Mouse (Mus musculus): ENCODE measurements at regions not wholly inside any gene's neighbourhood (a gene's known extent, or its start where the extent isn't known, plus 50 kb on each side); places are given as distances from the start of the nearest gene placed in this dataset.

- no peaks in the 10 kb centered on the region for H3K27me3 ChIP-seq
- H3K9me3 ChIP-seq, result no peaks in the 10 kb centered on the region
- no peak overlapping the region for H3K4me2 ChIP-seq (replicated peaks)
- no peak overlapping the region for H3K4me3 ChIP-seq
- H3K9ac ChIP-seq, result no peak overlapping the region
- H3K27ac ChIP-seq, result no peak overlapping the region
- H3K36me3 ChIP-seq, result no peaks in the 10 kb centered on the region
- H3K4me1 ChIP-seq, result no peaks in the 10 kb centered on the region; the same call in 1 of the 2 replicates
- 88% methylated on average over 8 of the region's 8 CpGs for WGBS
- no peak for ATAC-seq (ENCODE audit: insufficient number of reproducible peaks, insufficient read depth, low FRiP score, low TSS enrichment)
Measured at GRCm38 (mm10) chr14:46034301-46034700, 344.9 kb upstream of the Gm15217 start.

- Histone ChIP-seq H3K27ac (no peak overlapping the region), H3K9ac (no peak overlapping the region), H3K4me1 (no peaks in the 10 kb centered on the region), H3K4me2 (replicated peaks) (no peak overlapping the region; the same call in 1 of the 2 replicates), H3K4me3 (no peak overlapping the region), H3K36me3 (no peaks in the 10 kb centered on the region), H3K27me3 (no peaks in the 10 kb centered on the region), H3K9me3 (no peaks in the 10 kb centered on the region)
- 42% methylated on average over 14 of the region's 14 CpGs for WGBS
- ATAC-seq (ENCODE audit: insufficient number of reproducible peaks, insufficient read depth, low FRiP score, low TSS enrichment), result no peak
Measured at GRCm38 (mm10) chr14:46060622-46061381, 318.4 kb upstream of the Gm15217 start.

- H3K27me3 ChIP-seq, result no peaks in the 10 kb centered on the region
- no peak overlapping the region for H3K4me2 ChIP-seq (replicated peaks)
- H3K4me1 ChIP-seq, result 0 out of 2 replicates have a peak, but pooled peaks cover 3% of the 10 kb centered on the region
- H3K27ac ChIP-seq, result no peak overlapping the region
- H3K4me3 ChIP-seq, result no peak overlapping the region
- H3K9ac ChIP-seq, result no peak overlapping the region
- no peaks in the 10 kb centered on the region for H3K36me3 ChIP-seq
- no peak for ATAC-seq (ENCODE audit: insufficient number of reproducible peaks, insufficient read depth, low FRiP score, low TSS enrichment)
- H3K9me3 ChIP-seq, result no peaks in the 10 kb centered on the region
- WGBS, result 61% methylated on average over 5 of the region's 5 CpGs
Measured at GRCm38 (mm10) chr14:46067102-46067801, 312.0 kb upstream of the Gm15217 start.

- Histone ChIP-seq H3K4me2 (replicated peaks) (no peak overlapping the region), H3K9me3 (no peaks in the 10 kb centered on the region), H3K9ac (no peak overlapping the region), H3K27me3 (no peaks in the 10 kb centered on the region), H3K4me1 (0 out of 2 replicates have a peak, but pooled peaks cover 6% of the 10 kb centered on the region), H3K36me3 (no peaks in the 10 kb centered on the region), H3K27ac (no peak overlapping the region), H3K4me3 (no peak overlapping the region)
- no peak for ATAC-seq (ENCODE audit: insufficient number of reproducible peaks, insufficient read depth, low FRiP score, low TSS enrichment)
- 88% methylated on average over 5 of the region's 5 CpGs for WGBS
Measured at GRCm38 (mm10) chr14:46071244-46071643, 308.0 kb upstream of the Gm15217 start.

- ATAC-seq (ENCODE audit: insufficient number of reproducible peaks, insufficient read depth, low FRiP score, low TSS enrichment), result no peak
- 90% methylated on average over 2 of the region's 2 CpGs for WGBS
Measured at GRCm38 (mm10) chr14:46076738-46077137, 302.5 kb upstream of the Gm15217 start.

GRCm38 (mm10) chr14:46077406-46078131, 301.6 kb upstream of the Gm15217 start:
- Histone ChIP-seq H3K9ac (no peak overlapping the region), H3K36me3 (no peaks in the 10 kb centered on the region), H3K27me3 (no peaks in the 10 kb centered on the region), H3K4me2 (replicated peaks) (no peak overlapping the region), H3K4me1 (0 out of 2 replicates have a peak, but pooled peaks cover 2% of the 10 kb centered on the region), H3K27ac (no peak overlapping the region), H3K9me3 (no peaks in the 10 kb centered on the region), H3K4me3 (no peak overlapping the region)
- no peak for ATAC-seq (ENCODE audit: insufficient number of reproducible peaks, insufficient read depth, low FRiP score, low TSS enrichment)
- WGBS, result 77% methylated on average over 11 of the region's 11 CpGs

More at GRCm38 (mm10) chr14:46076738-46077137, 302.5 kb upstream of the Gm15217 start:
- Histone ChIP-seq H3K4me3 (no peak overlapping the region), H3K27ac (no peak overlapping the region), H3K9me3 (no peaks in the 10 kb centered on the region), H3K27me3 (no peaks in the 10 kb centered on the region), H3K4me1 (0 out of 2 replicates have a peak, but pooled peaks cover 2% of the 10 kb centered on the region), H3K36me3 (no peaks in the 10 kb centered on the region), H3K9ac (no peak overlapping the region), H3K4me2 (replicated peaks) (no peak overlapping the region)

- ATAC-seq (ENCODE audit: insufficient number of reproducible peaks, insufficient read depth, low FRiP score, low TSS enrichment), result no peak
- WGBS, result 85% methylated on average over 5 of the region's 5 CpGs
Measured at GRCm38 (mm10) chr14:46082646-46083045, 296.6 kb upstream of the Gm15217 start.

GRCm38 (mm10) chr14:46088968-46089691, 290.1 kb upstream of the Gm15217 start:
- no peak for ATAC-seq (ENCODE audit: insufficient number of reproducible peaks, insufficient read depth, low FRiP score, low TSS enrichment)
- WGBS, result 70% methylated on average over 12 of the region's 12 CpGs
- Histone ChIP-seq H3K36me3 (no peaks in the 10 kb centered on the region), H3K4me3 (no peak overlapping the region), H3K27ac (no peak overlapping the region), H3K9ac (no peak overlapping the region), H3K27me3 (no peaks in the 10 kb centered on the region), H3K4me2 (replicated peaks) (no peak overlapping the region), H3K4me1 (no peaks in the 10 kb centered on the region), H3K9me3 (no peaks in the 10 kb centered on the region)

More at GRCm38 (mm10) chr14:46082646-46083045, 296.6 kb upstream of the Gm15217 start:
- H3K27ac ChIP-seq, result no peak overlapping the region
- H3K36me3 ChIP-seq, result no peaks in the 10 kb centered on the region
- H3K4me2 ChIP-seq (replicated peaks), result no peak overlapping the region
- H3K4me1 ChIP-seq, result no peaks in the 10 kb centered on the region
- no peak overlapping the region for H3K9ac ChIP-seq
- H3K27me3 ChIP-seq, result no peaks in the 10 kb centered on the region
- H3K9me3 ChIP-seq, result no peaks in the 10 kb centered on the region
- H3K4me3 ChIP-seq, result no peak overlapping the region

GRCm38 (mm10) chr14:46115950-46116349, 263.3 kb upstream of the Gm15217 start:
- no peaks in the 10 kb centered on the region for H3K27me3 ChIP-seq
- 47% methylated on average over 3 of the region's 3 CpGs for WGBS

GRCm38 (mm10) chr14:46126541-46126940, 252.7 kb upstream of the Gm15217 start:
- H3K9me3 ChIP-seq, result no peaks in the 10 kb centered on the region
- no peak overlapping the region for H3K4me2 ChIP-seq (replicated peaks)
- no peak overlapping the region for H3K27ac ChIP-seq
- no peaks in the 10 kb centered on the region for H3K36me3 ChIP-seq
- no peaks in the 10 kb centered on the region for H3K4me1 ChIP-seq
- H3K27me3 ChIP-seq, result no peaks in the 10 kb centered on the region
- ATAC-seq (ENCODE audit: insufficient number of reproducible peaks, insufficient read depth, low FRiP score, low TSS enrichment), result no peak
- no peak overlapping the region for H3K4me3 ChIP-seq
- WGBS, result 90% methylated on average over 1 of the region's 1 CpGs
- H3K9ac ChIP-seq, result no peak overlapping the region

More at GRCm38 (mm10) chr14:46115950-46116349, 263.3 kb upstream of the Gm15217 start:
- H3K4me2 ChIP-seq (replicated peaks), result no peak overlapping the region
- H3K9me3 ChIP-seq, result no peaks in the 10 kb centered on the region
- no peak for ATAC-seq (ENCODE audit: insufficient number of reproducible peaks, insufficient read depth, low FRiP score, low TSS enrichment)
- H3K27ac ChIP-seq, result no peak overlapping the region
- no peaks in the 10 kb centered on the region for H3K36me3 ChIP-seq
- H3K9ac ChIP-seq, result no peak overlapping the region
- no peaks in the 10 kb centered on the region for H3K4me1 ChIP-seq
- H3K4me3 ChIP-seq, result no peak overlapping the region

- H3K27ac ChIP-seq, result no peak overlapping the region
- no peaks in the 10 kb centered on the region for H3K4me1 ChIP-seq
- no peak overlapping the region for H3K4me2 ChIP-seq (replicated peaks)
- H3K9me3 ChIP-seq, result no peaks in the 10 kb centered on the region
- no peaks in the 10 kb centered on the region for H3K27me3 ChIP-seq
- 82% methylated on average over 3 of the region's 3 CpGs for WGBS
- H3K4me3 ChIP-seq, result no peak overlapping the region
- H3K9ac ChIP-seq, result no peak overlapping the region
- no peak for ATAC-seq (ENCODE audit: insufficient number of reproducible peaks, insufficient read depth, low FRiP score, low TSS enrichment)
- no peaks in the 10 kb centered on the region for H3K36me3 ChIP-seq
Measured at GRCm38 (mm10) chr14:46129762-46130161, 249.5 kb upstream of the Gm15217 start.

All from embryonic facial prominence, embryonic 12.5 days (tissue).